In genomic region chr1:37568379-37568778, GRCm38 (mm10) we compare ENCODE assay signal across 19 mouse cellular contexts. TPM values are rescaled to one million over a fixed set of nuclear protein-coding genes. Genes with fewer than 3 reads are reported as not detected.
DNase-seq lines count a peak whose midpoint lies in the region; ATAC-seq and TF ChIP-seq lines count a peak whose summit lies in the region.
"Had no signal": no experiment of that assay in that cellular context is flagged by ENCODE, and none has a peak within 500 bp of the region (broad histone marks: within the 10 kb centered on the region; RNA-seq: fewer than 3 reads in every experiment).

No protein-coding gene starts in this region.

- ATAC-seq in intestine, postnatal 0 days = peak; percentile 98
- ATAC-seq in stomach, postnatal 0 days (ENCODE audit: low FRiP score, low TSS enrichment) = peak; percentile 92
- ATAC-seq: forebrain, embryonic 13.5 days; forebrain, postnatal 0 days; hindbrain, postnatal 0 days had no signal

- no peak for TF ChIP-seq EP300 in stomach, postnatal 0 days (optimal IDR thresholded peaks at IDR 0.05)

- peak overlapping the region; percentile 73 for H3K27ac ChIP-seq in intestine, postnatal 0 days (ENCODE audit: low read depth, low read length)
- H3K27ac ChIP-seq in stomach, postnatal 0 days (replicated peaks) = no peak overlapping the region
- H3K27ac ChIP-seq: embryonic facial prominence, embryonic 13.5 days; forebrain, embryonic 13.5 days; heart, embryonic 15.5 days; hindbrain, embryonic 13.5 days; hindbrain, postnatal 0 days had no signal

- no peaks in the 10 kb centered on the region for H3K9me3 ChIP-seq in intestine, postnatal 0 days (ENCODE audit: control insufficient read depth)
- no peaks in the 10 kb centered on the region for H3K9me3 ChIP-seq in stomach, postnatal 0 days (ENCODE audit: control insufficient read depth, low read length)
- H3K9me3 ChIP-seq: embryonic facial prominence, embryonic 13.5 days; forebrain, embryonic 13.5 days; heart, embryonic 15.5 days; hindbrain, embryonic 13.5 days had no signal

- no peak overlapping the region for H3K4me3 ChIP-seq in intestine, postnatal 0 days (ENCODE audit: low read depth, low read length)
- H3K4me3 ChIP-seq in stomach, postnatal 0 days (ENCODE audit: low read depth, low read length) = no peak overlapping the region
- H3K4me3 ChIP-seq: embryonic facial prominence, embryonic 13.5 days; forebrain, embryonic 13.5 days; heart, embryonic 15.5 days; hindbrain, embryonic 13.5 days had no signal

- TF ChIP-seq CTCF in intestine, postnatal 0 days (IDR thresholded peaks at IDR 0.05; ENCODE audit: low read depth) = no peak
- TF ChIP-seq CTCF in stomach, postnatal 0 days (IDR thresholded peaks at IDR 0.05; ENCODE audit: low read depth) = no peak

- no peaks in the 10 kb centered on the region for H3K36me3 ChIP-seq in intestine, postnatal 0 days (ENCODE audit: control insufficient read depth, insufficient read depth)
- no peaks in the 10 kb centered on the region for H3K36me3 ChIP-seq in stomach, postnatal 0 days (ENCODE audit: control insufficient read depth, insufficient read depth, low read length)
- H3K36me3 ChIP-seq: embryonic facial prominence, embryonic 13.5 days; heart, embryonic 15.5 days; hindbrain, embryonic 13.5 days had no signal

- DNase-seq in fat pad, adult 2 months (ENCODE audit: extremely low read depth, low read depth, low spot score) = peak; percentile 80
- DNase-seq in gonadal fat pad, adult 2 months (ENCODE audit: low read depth) = peak; percentile 87
- DNase-seq in stomach, postnatal 0 days (ENCODE audit: low spot score) = peak; percentile 31
- no peak for DNase-seq in right cerebral cortex, postnatal 4 days
- DNase-seq in retina, embryonic 14.5 days (ENCODE audit: low spot score) = no peak
- DNase-seq: adrenal gland, postnatal 10 days; cerebellum, adult 18-20 months; cerebellum, adult 9-11 months; cerebellum, postnatal 36 days; forebrain, postnatal 0 days; gastrocnemius, postnatal 14 days; heart, postnatal 14 days had no signal

- no peaks in the 10 kb centered on the region; the same call in 1 of the 2 replicates for H3K4me1 ChIP-seq in intestine, postnatal 0 days (replicated peaks; ENCODE audit: control insufficient read depth, insufficient read depth, low read length)
- no peaks in the 10 kb centered on the region for H3K4me1 ChIP-seq in stomach, postnatal 0 days (replicated peaks; ENCODE audit: control insufficient read depth, insufficient read depth)
- H3K4me1 ChIP-seq: embryonic facial prominence, embryonic 13.5 days; forebrain, embryonic 13.5 days; heart, embryonic 15.5 days had no signal

- H3K4me2 ChIP-seq in intestine, postnatal 0 days (replicated peaks; ENCODE audit: low read depth) = no peak overlapping the region
- H3K4me2 ChIP-seq in stomach, postnatal 0 days (replicated peaks; ENCODE audit: low read depth) = no peak overlapping the region
- H3K4me2 ChIP-seq: embryonic facial prominence, embryonic 13.5 days; forebrain, embryonic 13.5 days; heart, embryonic 11.5 days; heart, embryonic 15.5 days; hindbrain, embryonic 13.5 days had no signal

- 36% methylated on average over 1 of the region's 1 CpGs for WGBS in intestine, postnatal 0 days
- WGBS in stomach, postnatal 0 days = 74% methylated on average over 1 of the region's 1 CpGs

- H3K27me3 ChIP-seq in intestine, postnatal 0 days (replicated peaks; ENCODE audit: control insufficient read depth, insufficient read depth, low read length) = no peaks in the 10 kb centered on the region
- no peaks in the 10 kb centered on the region for H3K27me3 ChIP-seq in stomach, postnatal 0 days (ENCODE audit: control insufficient read depth, insufficient read depth, low read length)
- H3K27me3 ChIP-seq: embryonic facial prominence, embryonic 13.5 days; forebrain, embryonic 13.5 days; heart, embryonic 15.5 days; hindbrain, embryonic 13.5 days had no signal

- no peak overlapping the region for H3K9ac ChIP-seq in intestine, postnatal 0 days (ENCODE audit: low read depth, low read length)
- no peak overlapping the region for H3K9ac ChIP-seq in stomach, postnatal 0 days (ENCODE audit: low read length)
- H3K9ac ChIP-seq: embryonic facial prominence, embryonic 13.5 days; forebrain, embryonic 13.5 days; forebrain, postnatal 0 days; heart, embryonic 15.5 days; hindbrain, embryonic 13.5 days had no signal

RNA-seq across cellular contexts. Expression of gene Mgat4a, which starts 27.6 kb away (rescaled TPM):
- 3.2 and 4.5 TPM in 2 replicates for polyA plus RNA-seq in gonadal fat pad, adult 2 months (2012; rRNA removed)
- polyA plus RNA-seq in intestine, postnatal 0 days (2015; fragmentation: Nextera tagmentation; extraction: Ambion mirVana) = 59.1 and 64.0 TPM in 2 replicates
- polyA plus RNA-seq in stomach, postnatal 0 days (2015; fragmentation: Nextera tagmentation; extraction: Ambion mirVana) = 13.7 and 13.8 TPM in 2 replicates

Comparison
In these comparisons a context has a peak if more than half of its experiments do, and no peak if none do; other contexts are left out.
1. DNase-seq: peak in fat pad, adult 2 months (single experiment), gonadal fat pad, adult 2 months (single experiment) and stomach, postnatal 0 days (single experiment); none in right cerebral cortex, postnatal 4 days (single experiment) and retina, embryonic 14.5 days (single experiment).